Mouse (Mus musculus): Measurements from ENCODE around the gene Agfg1.

DNA sequence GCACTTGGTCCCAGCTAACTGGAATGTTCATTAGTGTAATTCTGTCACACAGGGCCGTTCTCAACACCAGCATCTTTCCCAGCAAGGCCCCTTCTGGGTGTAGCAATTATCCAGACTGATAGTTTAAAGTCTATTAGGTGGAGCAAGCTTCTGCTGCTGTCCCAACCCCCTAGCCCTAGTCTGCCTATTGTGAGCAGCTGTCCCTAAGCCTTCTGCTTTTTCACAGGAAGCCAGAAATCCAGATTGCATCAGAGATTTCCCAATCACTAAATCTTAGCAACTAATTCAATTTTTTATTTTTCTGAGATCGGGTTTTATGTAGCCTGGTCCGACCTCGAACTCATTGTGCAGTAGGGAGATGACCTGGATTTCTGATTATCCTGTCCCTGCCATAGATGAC, 40.4 kb upstream of the Agfg1 start:
- no peak for TF ChIP-seq CTCF (IDR thresholded peaks at IDR 0.05; ENCODE audit: low read depth, low read length)
- no peak for TF ChIP-seq POLR2A (IDR thresholded peaks at IDR 0.05; ENCODE audit: extremely low read depth, insufficient read depth, low read length)
